Mouse (Mus musculus) cortical plate, adult 2 months (tissue): ENCODE data around the gene Prph2.

Experiments
- CTCF ChIP-seq: fragments of 200-500 bp; IDR thresholded peaks from 2 replicates; pipeline ENCODE4 v1.5.1; 2011; ENCODE audit warnings: mild to moderate bottlenecking, control low read depth, low read length; ENCODE audit not compliant: insufficient read depth; ENCODE audit errors: extremely low read depth
- POLR2A ChIP-seq: fragments of 200-500 bp; IDR thresholded peaks from 2 replicates; pipeline ENCODE4 v1.6.1; 2011; ENCODE audit warnings: mild to moderate bottlenecking, low read length, control low read depth; ENCODE audit not compliant: insufficient read depth; ENCODE audit errors: extremely low read depth

DNA sequence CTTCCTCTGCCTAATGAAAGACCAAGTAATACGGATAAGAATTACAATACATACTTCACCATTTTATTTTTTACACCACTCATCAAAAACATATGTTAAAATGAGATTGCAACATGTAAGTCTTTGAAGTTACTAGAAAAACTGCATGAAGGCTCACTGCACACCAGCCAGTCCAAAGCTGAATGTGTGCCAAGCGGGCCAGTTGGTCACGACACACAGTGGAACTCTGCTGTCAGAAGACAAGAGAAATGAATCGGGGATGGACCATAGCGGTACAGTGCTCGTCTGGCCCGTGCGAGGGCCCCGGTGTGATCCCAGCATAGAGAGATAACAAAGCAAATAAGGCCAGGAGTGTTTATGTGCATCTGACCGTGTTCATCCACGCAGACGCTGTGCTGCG, 52.9 kb downstream of the Prph2 start:
- TF ChIP-seq CTCF (no peak), POLR2A (no peak)
